Mouse (Mus musculus) forebrain, embryonic 12.5 days (tissue): ENCODE data around the gene Npw. TPM values are rescaled to one million over a fixed set of nuclear protein-coding genes. Genes with fewer than 3 reads are reported as not detected.
A peak's percentile ranks its signal among the peaks of the same experiment; 100 is the strongest.

Experiments
- ATAC-seq: fragments of 200-750 bp; cut with Nextera tagmentation; 2 replicates; pipeline ENCODE4 v1.8.0; 2017; ENCODE audit warnings: moderate TSS enrichment; ENCODE audit not compliant: low FRiP score
- H3K27ac ChIP-seq: fragments of 300-500 bp; sonication (generic); 2 replicates; pipeline ENCODE4 v1.5.1; 2016; ENCODE audit warnings: mild to moderate bottlenecking
- H3K27me3 ChIP-seq: fragments of 300-500 bp; sonication (generic); 2 replicates; pipeline ENCODE4 v1.6.1; 2016; ENCODE audit warnings: mild to moderate bottlenecking
- H3K36me3 ChIP-seq: fragments of 300-500 bp; sonication (generic); replicated peaks from 2 replicates; pipeline ENCODE4 v1.6.1; 2016; ENCODE audit warnings: mild to moderate bottlenecking
- H3K4me1 ChIP-seq: fragments of 300-500 bp; sonication (generic); 2 replicates; pipeline ENCODE4 v1.6.1; 2016
- H3K4me2 ChIP-seq: fragments of 300-500 bp; sonication (generic); 2 replicates; pipeline ENCODE4 v1.6.1; 2016; ENCODE audit warnings: mild to moderate bottlenecking, moderate library complexity
- H3K4me3 ChIP-seq: fragments of 300-500 bp; sonication (generic); replicated peaks from 2 replicates; pipeline ENCODE4 v1.5.1; 2016; ENCODE audit warnings: mild to moderate bottlenecking
- H3K9ac ChIP-seq: fragments of 300-500 bp; sonication (generic); 2 replicates; pipeline ENCODE4 v1.6.1; 2016; ENCODE audit warnings: mild to moderate bottlenecking
- H3K9me3 ChIP-seq: fragments of 300-500 bp; sonication (generic); 2 replicates; pipeline ENCODE4 v1.6.1; 2016
- WGBS: fragments of 180-500 bp; shearing (Covaris S2); methylation state at CpG from one replicate; pipeline ENCODE4 v1.1.7; 2016; 5-methylcytosine and 5-hydroxymethylcytosine counted together
- polyA plus RNA-seq: library from polyadenylated mRNA; unstranded; fragments of >200 nt; fragmentation: Nextera tagmentation; extraction: Ambion mirVana; gene quantifications from 2 replicates; pipeline ENCODE4 v1.2.1, GENCODE M21; 2016

Npw gene
- polyA plus RNA-seq, result not detected in 2 replicates

DNA sequence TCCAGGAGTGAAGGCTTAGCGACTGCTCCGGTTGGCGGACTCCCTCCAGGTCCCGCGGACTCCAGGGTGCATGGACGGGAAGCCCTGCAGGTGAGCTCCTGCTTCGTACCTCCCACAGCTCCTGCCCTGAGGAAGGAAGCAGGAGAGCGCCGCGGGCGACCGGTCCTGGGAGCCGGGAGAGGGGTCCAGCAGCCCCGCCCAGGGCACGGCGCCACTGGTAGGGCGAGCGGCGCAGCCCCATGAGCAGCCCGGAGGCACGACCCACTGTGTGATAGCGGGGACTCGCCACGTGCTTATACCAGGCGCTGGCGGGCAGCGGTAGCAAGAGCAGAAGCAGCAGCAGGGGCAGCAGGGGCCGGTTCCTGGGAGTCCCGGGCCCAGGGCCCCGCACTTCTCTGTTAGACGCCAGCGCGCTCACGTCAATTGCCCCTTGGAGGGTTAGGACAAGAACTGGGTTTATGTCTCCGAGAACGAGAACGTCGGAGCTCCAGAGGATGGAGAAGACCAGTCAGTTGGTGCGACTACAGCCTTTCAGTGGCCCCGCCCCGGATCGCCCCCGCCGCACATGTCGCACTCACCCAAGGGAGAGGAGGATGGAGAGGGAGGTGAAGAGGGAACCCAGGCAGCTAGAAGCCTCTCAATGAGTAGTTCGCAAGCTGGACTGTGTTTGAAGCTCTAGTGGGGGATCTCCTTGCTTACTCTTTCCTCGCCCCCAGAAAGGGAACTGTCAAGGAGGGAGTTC, at the start of gene Npw:
Npw (minus strand) TSS at position 441 of the 742 bp plus-strand sequence.
- H3K9ac ChIP-seq, result peak within 1 kb of the TSS; percentile 57
- H3K27ac ChIP-seq, result no peak within 1 kb of the TSS
- H3K9me3 ChIP-seq, result no peaks in the 10 kb centered on the region
- H3K4me3 ChIP-seq, result peak within 1 kb of the TSS; percentile 39
- H3K4me2 ChIP-seq, result peak within 1 kb of the TSS; percentile 70
- H3K4me1 ChIP-seq, result peaks cover 11% of the 10 kb centered on the region
- 0 out of 2 replicates have a peak, but pooled peaks have one; percentile 27 for ATAC-seq
- H3K27me3 ChIP-seq, result peaks cover 64% of the 10 kb centered on the region
- WGBS, result 1% methylated on average over 47 of the region's 47 CpGs
- no peaks in the 10 kb centered on the region for H3K36me3 ChIP-seq

- WGBS, result 5% methylated on average over 24 of the region's 24 CpGs
- Histone ChIP-seq H3K36me3 (peaks cover 25% of the 10 kb centered on the region), H3K9ac (peak overlapping the region; percentile 75), H3K27me3 (no peaks in the 10 kb centered on the region), H3K27ac (peak overlapping the region; percentile 82), H3K4me1 (peaks cover 17% of the 10 kb centered on the region), H3K9me3 (no peaks in the 10 kb centered on the region), H3K4me2 (peak overlapping the region; percentile 87), H3K4me3 (peak overlapping the region; percentile 81)
- ATAC-seq, result peak; percentile 66
Observed at GRCm38 (mm10) chr17:24707801-24708425, 49.7 kb upstream of the Npw start.

- peak within 1 kb of the TSS; percentile 81 for H3K4me3 ChIP-seq
- no peaks in the 10 kb centered on the region for H3K27me3 ChIP-seq
- peak; percentile 90 for ATAC-seq
- 4% methylated on average over 32 of the region's 32 CpGs for WGBS
- H3K4me2 ChIP-seq, result peak within 1 kb of the TSS; percentile 87
- H3K36me3 ChIP-seq, result peaks cover 31% of the 10 kb centered on the region
- H3K9ac ChIP-seq, result peak within 1 kb of the TSS; percentile 75
- H3K4me1 ChIP-seq, result peaks cover 17% of the 10 kb centered on the region
- H3K27ac ChIP-seq, result peak within 1 kb of the TSS; percentile 82
- H3K9me3 ChIP-seq, result no peaks in the 10 kb centered on the region
Observed at GRCm38 (mm10) chr17:24706982-24707800, 48.9 kb upstream of the Npw start, which contains the start of gene Tbl3. TSS of gene Tbl3 (minus strand) at chr17:24707660.

DNA sequence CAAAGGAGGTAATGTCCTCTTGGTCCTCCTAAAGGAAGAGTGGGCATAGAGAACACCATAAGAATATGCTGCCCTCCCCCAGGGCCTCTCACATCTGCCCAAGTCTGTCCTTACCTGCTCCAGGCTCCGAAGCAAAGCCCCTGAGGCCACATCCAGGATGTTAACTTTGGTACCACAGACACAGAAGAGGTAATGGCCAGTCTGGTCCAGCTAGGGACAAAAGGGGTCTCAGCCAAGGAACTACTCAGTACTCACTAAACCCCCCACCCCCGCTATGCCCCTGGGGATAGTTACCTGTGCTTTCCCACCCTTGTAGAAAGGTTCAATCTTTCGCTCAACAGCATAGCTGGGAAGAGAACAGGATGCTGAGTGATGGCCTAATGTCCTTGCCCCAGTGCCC, 47.6 kb upstream of the Npw start:
- Histone ChIP-seq H3K4me2 (peak overlapping the region; percentile 87; the same call in 1 of the 2 replicates), H3K4me3 (peak overlapping the region; percentile 81; the same call in 1 of the 2 replicates), H3K9ac (0 out of 2 replicates have a peak overlapping the region, but pooled peaks have one; percentile 12), H3K9me3 (no peaks in the 10 kb centered on the region), H3K4me1 (peaks cover 17% of the 10 kb centered on the region), H3K27ac (no peak overlapping the region), H3K36me3 (peaks cover 45% of the 10 kb centered on the region), H3K27me3 (no peaks in the 10 kb centered on the region)
- WGBS, result 95% methylated on average over 3 of the region's 3 CpGs
- ATAC-seq, result no peak

DNA sequence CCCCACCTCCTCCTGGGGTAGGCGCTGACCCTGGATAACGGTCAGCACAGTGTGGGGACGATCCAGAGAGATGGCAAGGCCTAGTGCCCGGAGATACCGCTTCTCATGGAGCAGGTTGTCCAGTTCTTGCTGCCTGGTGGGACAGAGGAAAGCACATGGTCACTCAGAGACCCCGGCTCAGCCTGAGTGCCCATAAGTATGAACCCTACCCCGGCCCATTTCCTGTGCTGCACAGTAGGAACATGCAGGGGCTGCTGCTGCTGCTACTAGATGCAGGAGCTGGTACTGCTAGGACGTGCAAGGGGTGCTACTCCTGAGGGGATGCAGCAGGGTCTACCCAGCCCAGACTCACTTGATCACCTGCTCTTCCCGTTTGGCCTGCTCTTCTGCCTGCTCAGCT, 43.0 kb upstream of the Npw start:
- H3K9ac ChIP-seq, result no peak overlapping the region
- WGBS, result 92% methylated on average over 9 of the region's 9 CpGs
- H3K4me2 ChIP-seq, result no peak overlapping the region
- H3K27me3 ChIP-seq, result no peaks in the 10 kb centered on the region; the same call in 1 of the 2 replicates
- no peak overlapping the region for H3K4me3 ChIP-seq
- no peak overlapping the region for H3K27ac ChIP-seq
- no peaks in the 10 kb centered on the region for H3K9me3 ChIP-seq
- ATAC-seq, result no peak
- peaks cover 24% of the 10 kb centered on the region for H3K4me1 ChIP-seq
- H3K36me3 ChIP-seq, result peaks cover 60% of the 10 kb centered on the region

DNA sequence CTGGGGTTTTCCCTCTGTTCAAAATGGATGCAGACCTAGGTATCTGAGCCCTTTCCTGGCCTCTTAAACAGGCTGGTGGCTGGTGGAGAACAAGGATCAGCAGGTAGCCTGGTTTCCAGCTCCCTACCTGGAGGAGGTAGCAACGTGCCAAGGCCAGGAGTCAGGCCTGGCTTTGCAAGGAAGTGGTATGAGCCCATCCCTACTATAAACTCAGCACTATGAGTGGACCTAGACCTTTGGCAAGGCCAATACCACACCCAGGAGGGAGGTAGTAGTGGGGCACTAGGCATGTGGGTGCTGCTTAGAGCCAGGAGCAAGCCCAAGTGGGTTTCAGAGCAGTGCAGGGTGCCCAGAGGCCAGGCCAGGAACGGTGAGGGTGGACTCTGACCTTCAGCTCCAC, 41.2 kb upstream of the Npw start:
- H3K4me1 ChIP-seq, result peaks cover 29% of the 10 kb centered on the region
- H3K9me3 ChIP-seq, result no peaks in the 10 kb centered on the region
- H3K36me3 ChIP-seq, result peaks cover 49% of the 10 kb centered on the region
- no peak overlapping the region for H3K27ac ChIP-seq
- no peak for ATAC-seq
- no peak overlapping the region for H3K4me3 ChIP-seq
- WGBS, result 72% methylated on average over 2 of the region's 2 CpGs
- H3K27me3 ChIP-seq, result no peaks in the 10 kb centered on the region; the same call in 1 of the 2 replicates
- H3K9ac ChIP-seq, result no peak overlapping the region
- H3K4me2 ChIP-seq, result no peak overlapping the region

DNA sequence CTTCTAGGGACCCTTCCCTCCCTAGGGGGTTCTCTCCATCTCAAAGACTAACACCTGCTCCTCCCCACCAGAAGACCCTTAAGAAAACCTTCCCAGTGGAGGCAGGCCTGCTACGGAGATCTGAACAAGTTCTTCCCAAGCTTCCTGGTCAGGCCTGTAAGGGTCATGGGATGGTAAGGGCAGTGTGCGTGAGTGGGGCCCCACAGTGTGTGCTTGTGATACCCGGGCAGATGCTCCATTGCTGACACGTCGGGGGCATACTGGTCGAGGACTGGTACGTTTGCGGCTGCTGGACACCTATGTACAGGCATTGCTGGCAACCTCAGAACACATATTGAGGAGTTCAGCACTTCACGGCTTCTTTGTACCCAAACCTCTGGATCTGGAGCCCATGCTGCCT, 40.5 kb upstream of the Npw start:
- H3K27ac ChIP-seq, result no peak overlapping the region
- no peak for ATAC-seq
- no peak overlapping the region for H3K9ac ChIP-seq
- no peaks in the 10 kb centered on the region for H3K9me3 ChIP-seq
- 76% methylated on average over 9 of the region's 9 CpGs for WGBS
- no peak overlapping the region for H3K4me2 ChIP-seq
- peaks cover 41% of the 10 kb centered on the region for H3K36me3 ChIP-seq
- H3K4me3 ChIP-seq, result no peak overlapping the region
- H3K27me3 ChIP-seq, result no peaks in the 10 kb centered on the region; the same call in 1 of the 2 replicates
- H3K4me1 ChIP-seq, result peaks cover 31% of the 10 kb centered on the region

- Histone ChIP-seq H3K36me3 (peaks cover 41% of the 10 kb centered on the region), H3K27ac (no peak overlapping the region), H3K27me3 (no peaks in the 10 kb centered on the region; the same call in 1 of the 2 replicates), H3K9me3 (no peaks in the 10 kb centered on the region), H3K9ac (no peak overlapping the region), H3K4me2 (no peak overlapping the region), H3K4me1 (peaks cover 31% of the 10 kb centered on the region), H3K4me3 (no peak overlapping the region)
- ATAC-seq, result no peak
- 11% methylated on average over 5 of the region's 5 CpGs for WGBS
Observed at GRCm38 (mm10) chr17:24697985-24698384, 39.7 kb upstream of the Npw start.

GRCm38 (mm10) chr17:24696011-24696697, 37.9 kb upstream of the Npw start, which contains the start of the genes Gfer and Noxo1:
TSS of gene Gfer (minus strand) at chr17:24696156.
TSS of gene Noxo1 (plus strand) at chr17:24696234.
- WGBS, result under 1% methylated on average over 70 of the region's 76 CpGs
- H3K27me3 ChIP-seq, result peaks cover under 1% of the 10 kb centered on the region; the same call in 1 of the 2 replicates
- H3K4me2 ChIP-seq, result peak within 1 kb of the TSS; percentile 78
- H3K9ac ChIP-seq, result peak within 1 kb of the TSS; percentile 85
- ATAC-seq, result peak; percentile 93
- peaks cover 31% of the 10 kb centered on the region for H3K4me1 ChIP-seq
- H3K9me3 ChIP-seq, result no peaks in the 10 kb centered on the region
- H3K36me3 ChIP-seq, result peaks cover 33% of the 10 kb centered on the region
- H3K27ac ChIP-seq, result peak within 1 kb of the TSS; percentile 90
- H3K4me3 ChIP-seq, result peak within 1 kb of the TSS; percentile 83

- Histone ChIP-seq H3K4me1 (peaks cover 35% of the 10 kb centered on the region), H3K9me3 (no peaks in the 10 kb centered on the region), H3K9ac (peak overlapping the region; percentile 85), H3K4me2 (peak overlapping the region; percentile 78), H3K27ac (peak overlapping the region; percentile 90), H3K4me3 (peak overlapping the region; percentile 83), H3K27me3 (peaks cover 8% of the 10 kb centered on the region), H3K36me3 (peaks cover 26% of the 10 kb centered on the region)
- 7% methylated on average over 51 of the region's 51 CpGs for WGBS
- peak; percentile 50 for ATAC-seq
Observed at GRCm38 (mm10) chr17:24695326-24696010, 37.2 kb upstream of the Npw start.

DNA sequence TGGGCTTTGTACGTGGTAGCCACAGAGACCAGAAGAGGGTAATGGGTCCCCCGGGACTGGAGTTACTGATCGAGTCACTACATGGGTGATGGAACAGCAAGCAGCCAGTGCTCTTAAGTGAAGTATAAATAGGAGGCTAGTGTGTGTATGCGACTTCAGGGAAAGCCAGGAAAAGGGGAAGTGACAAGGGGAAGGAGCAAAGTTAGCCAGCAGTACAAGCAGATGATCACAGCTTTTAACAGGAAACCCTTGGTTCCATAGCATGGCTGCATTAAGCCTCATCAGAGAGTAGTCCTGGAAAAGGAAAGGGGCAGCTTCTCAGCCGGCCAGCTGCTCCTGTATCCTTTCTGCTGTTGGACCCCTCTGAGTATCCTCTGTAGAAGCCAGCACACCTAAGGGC, 34.1 kb upstream of the Npw start:
- Histone ChIP-seq H3K4me1 (peaks cover 47% of the 10 kb centered on the region), H3K9me3 (no peaks in the 10 kb centered on the region), H3K4me2 (no peak overlapping the region), H3K27me3 (peaks cover 38% of the 10 kb centered on the region), H3K4me3 (no peak overlapping the region), H3K9ac (no peak overlapping the region), H3K27ac (no peak overlapping the region), H3K36me3 (peaks cover 15% of the 10 kb centered on the region)
- ATAC-seq, result no peak
- WGBS, result 85% methylated on average over 5 of the region's 5 CpGs
